Mouse (Mus musculus): ENCODE results near the gene Mkrn2os. TPM values are rescaled to one million over a fixed set of nuclear protein-coding genes. Genes with fewer than 3 reads are reported as not detected.

Mkrn2os gene
- polyA plus RNA-seq, 1 experiment from 2014 or later, result 8.3 TPM

- no peaks in the 10 kb centered on the region for H3K9me3 ChIP-seq (replicated peaks)
- H3K9ac ChIP-seq, result no peak overlapping the region
- H3K27ac ChIP-seq (replicated peaks), result no peak overlapping the region
- ATAC-seq (ENCODE audit: insufficient read depth), result no peak
- H3K27me3 ChIP-seq, result no peaks in the 10 kb centered on the region
- peaks cover 15% of the 10 kb centered on the region for H3K36me3 ChIP-seq (replicated peaks)
- WGBS (ENCODE audit: insufficient replicate concordance), result 69% methylated on average over 1 of the region's 1 CpGs
- H3K4me3 ChIP-seq (replicated peaks), result no peak overlapping the region
- peaks cover 14% of the 10 kb centered on the region for H3K4me1 ChIP-seq (replicated peaks)
- no peak overlapping the region for H3K4me2 ChIP-seq
These were observed 14.1 kb upstream of the Mkrn2os start for GRCm38 (mm10) chr6:115606461-115606860.

DNA sequence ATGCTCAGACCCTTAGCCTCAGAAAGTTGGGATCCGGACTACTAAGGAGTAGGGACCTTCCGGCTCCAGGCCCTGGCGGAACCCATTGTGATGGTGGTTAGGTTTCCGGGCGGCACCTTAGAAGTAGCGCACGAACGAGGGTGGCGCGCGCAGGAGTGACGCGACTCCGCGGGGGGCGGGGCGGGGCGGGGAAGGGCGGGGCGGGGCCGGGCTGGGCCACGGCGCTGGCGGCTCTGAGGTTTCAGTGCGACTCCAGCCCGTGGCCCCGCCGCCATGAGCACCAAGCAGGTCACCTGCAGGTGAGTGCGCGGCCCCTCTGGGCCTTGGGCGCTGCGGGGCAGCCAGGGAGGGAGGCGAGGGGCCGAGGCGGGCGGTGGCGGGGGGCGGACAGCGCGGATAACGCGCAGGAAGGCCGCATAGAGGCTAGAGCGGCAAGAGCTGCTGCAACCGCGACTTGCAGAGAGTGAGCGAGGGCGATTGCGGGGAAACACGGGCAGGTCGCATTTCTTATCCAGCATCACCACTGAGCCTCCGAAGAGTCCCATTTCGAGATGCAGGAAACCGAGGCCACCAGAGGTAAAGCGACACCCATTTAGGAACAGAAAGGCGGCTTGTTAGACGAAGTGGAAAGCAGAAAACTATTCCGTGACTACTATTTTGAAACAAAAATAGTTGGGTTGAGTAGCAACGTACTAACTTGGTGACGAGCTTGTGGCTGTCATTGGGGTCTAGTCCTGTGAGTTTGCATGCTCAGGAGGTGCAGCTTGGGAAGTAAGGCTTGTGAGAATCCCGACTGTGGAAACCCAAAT, 9.5 kb upstream of the Mkrn2os start, which contains the start of gene Mkrn2:
TSS of gene Mkrn2 (plus strand) at position 188 of the 809 bp plus-strand sequence.
- Histone ChIP-seq H3K9ac (peak within 1 kb of the TSS; percentile 85), H3K4me2 (peak within 1 kb of the TSS; percentile 92), H3K27me3 (no peaks in the 10 kb centered on the region), H3K4me1 (replicated peaks) (peaks cover 20% of the 10 kb centered on the region), H3K4me3 (replicated peaks) (peak within 1 kb of the TSS; percentile 90), H3K36me3 (replicated peaks) (no peaks in the 10 kb centered on the region), H3K27ac (replicated peaks) (peak within 1 kb of the TSS; percentile 85), H3K9me3 (replicated peaks) (no peaks in the 10 kb centered on the region)
- under 1% methylated on average over 61 of the region's 61 CpGs for WGBS (ENCODE audit: insufficient replicate concordance)
- peak; percentile 91 for ATAC-seq (ENCODE audit: insufficient read depth)

DNA sequence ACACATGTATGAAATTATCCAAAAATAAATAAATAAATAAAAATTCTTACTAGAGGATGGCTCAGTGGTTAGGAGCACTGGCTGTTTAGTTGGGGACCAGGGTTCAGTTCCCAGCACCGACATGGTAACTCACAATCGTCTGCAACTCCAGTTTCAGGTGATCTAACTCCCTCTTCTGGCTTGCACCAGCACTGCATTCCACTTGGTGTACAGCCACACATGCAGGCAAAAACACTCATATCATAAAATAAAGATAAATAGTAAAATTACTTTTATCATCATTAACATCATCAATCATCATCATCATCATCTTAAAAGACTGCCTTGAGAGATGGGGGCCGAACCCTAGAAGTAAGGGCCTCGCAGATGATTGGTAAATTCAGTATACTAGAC, 8.9 kb upstream of the Mkrn2os start:
- WGBS (ENCODE audit: insufficient replicate concordance), result 65% methylated on average over 4 of the region's 4 CpGs
- Histone ChIP-seq H3K4me1 (replicated peaks) (peaks cover 21% of the 10 kb centered on the region), H3K36me3 (replicated peaks) (no peaks in the 10 kb centered on the region), H3K9ac (no peak overlapping the region), H3K9me3 (replicated peaks) (no peaks in the 10 kb centered on the region), H3K4me3 (replicated peaks) (peak overlapping the region; percentile 90), H3K27ac (replicated peaks) (no peak overlapping the region), H3K4me2 (peak overlapping the region; percentile 92), H3K27me3 (no peaks in the 10 kb centered on the region)
- ATAC-seq (ENCODE audit: insufficient read depth), result no peak

DNA sequence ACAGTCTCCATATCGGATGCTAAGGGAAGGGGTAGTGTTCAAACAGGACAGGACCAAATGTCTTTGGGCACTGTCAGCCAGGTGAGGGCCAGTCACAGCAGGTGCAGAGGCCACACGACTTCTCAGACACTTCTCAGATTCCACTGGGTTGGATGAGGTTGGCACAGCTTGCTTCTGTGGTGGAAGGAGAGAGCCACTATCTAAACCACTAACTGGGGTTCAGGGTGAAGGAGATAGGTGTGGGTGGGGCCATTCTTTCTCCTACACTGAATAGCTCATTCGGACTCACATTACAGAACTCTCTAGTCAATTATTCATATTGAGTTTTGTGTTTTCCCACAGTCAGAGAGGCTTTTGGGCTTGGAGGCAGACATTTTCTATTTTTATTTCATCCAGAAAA, 3.3 kb upstream of the Mkrn2os start:
- Histone ChIP-seq H3K4me1 (replicated peaks) (0 out of 2 replicates have a peak, but pooled peaks cover 4% of the 10 kb centered on the region), H3K4me2 (no peak overlapping the region), H3K9ac (no peak overlapping the region), H3K27me3 (no peaks in the 10 kb centered on the region), H3K36me3 (replicated peaks) (no peaks in the 10 kb centered on the region), H3K9me3 (replicated peaks) (no peaks in the 10 kb centered on the region), H3K4me3 (replicated peaks) (no peak overlapping the region), H3K27ac (replicated peaks) (no peak overlapping the region)
- WGBS (ENCODE audit: insufficient replicate concordance), result 44% methylated on average over 3 of the region's 3 CpGs
- no peak for ATAC-seq (ENCODE audit: insufficient read depth)

- Histone ChIP-seq H3K9ac (no peak overlapping the region), H3K27me3 (no peaks in the 10 kb centered on the region), H3K36me3 (replicated peaks) (no peaks in the 10 kb centered on the region), H3K27ac (replicated peaks) (no peak overlapping the region), H3K9me3 (replicated peaks) (no peaks in the 10 kb centered on the region), H3K4me3 (replicated peaks) (no peak overlapping the region), H3K4me2 (no peak overlapping the region), H3K4me1 (replicated peaks) (0 out of 2 replicates have a peak, but pooled peaks cover 4% of the 10 kb centered on the region)
- no peak for ATAC-seq (ENCODE audit: insufficient read depth)
- 34% methylated on average over 3 of the region's 3 CpGs for WGBS (ENCODE audit: insufficient replicate concordance)
These were observed 2.1 kb upstream of the Mkrn2os start for GRCm38 (mm10) chr6:115594463-115594862.

DNA sequence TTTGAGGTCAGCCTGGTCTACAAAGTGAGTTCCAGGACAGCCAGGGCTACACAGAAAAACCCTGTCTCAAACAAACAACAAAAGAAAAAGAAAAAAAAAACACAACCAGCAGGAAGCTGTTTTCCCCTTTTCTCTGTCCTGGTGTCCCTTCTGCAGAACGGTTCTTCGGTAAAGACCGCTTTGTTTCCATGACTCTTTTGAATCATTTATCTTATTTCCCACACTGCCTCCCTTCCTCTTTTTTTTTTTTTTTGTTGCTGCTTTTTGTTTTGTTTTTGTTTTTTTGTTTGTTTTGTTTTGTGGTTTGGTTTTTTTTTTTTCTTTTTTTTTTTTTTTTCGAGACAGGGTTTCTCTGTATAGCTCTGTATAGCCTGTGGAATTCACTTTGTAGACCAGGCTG, 876 bp upstream of the Mkrn2os start:
- Histone ChIP-seq H3K9me3 (replicated peaks) (no peaks in the 10 kb centered on the region), H3K4me3 (replicated peaks) (no peak overlapping the region), H3K27ac (replicated peaks) (no peak overlapping the region), H3K4me2 (no peak overlapping the region), H3K36me3 (replicated peaks) (no peaks in the 10 kb centered on the region), H3K9ac (no peak overlapping the region), H3K27me3 (no peaks in the 10 kb centered on the region), H3K4me1 (replicated peaks) (0 out of 2 replicates have a peak, but pooled peaks cover 4% of the 10 kb centered on the region)
- 55% methylated on average over 4 of the region's 4 CpGs for whole genome bisulfite sequencing (ENCODE audit: insufficient replicate concordance)
- no peak for ATAC-seq (ENCODE audit: insufficient read depth)

DNA sequence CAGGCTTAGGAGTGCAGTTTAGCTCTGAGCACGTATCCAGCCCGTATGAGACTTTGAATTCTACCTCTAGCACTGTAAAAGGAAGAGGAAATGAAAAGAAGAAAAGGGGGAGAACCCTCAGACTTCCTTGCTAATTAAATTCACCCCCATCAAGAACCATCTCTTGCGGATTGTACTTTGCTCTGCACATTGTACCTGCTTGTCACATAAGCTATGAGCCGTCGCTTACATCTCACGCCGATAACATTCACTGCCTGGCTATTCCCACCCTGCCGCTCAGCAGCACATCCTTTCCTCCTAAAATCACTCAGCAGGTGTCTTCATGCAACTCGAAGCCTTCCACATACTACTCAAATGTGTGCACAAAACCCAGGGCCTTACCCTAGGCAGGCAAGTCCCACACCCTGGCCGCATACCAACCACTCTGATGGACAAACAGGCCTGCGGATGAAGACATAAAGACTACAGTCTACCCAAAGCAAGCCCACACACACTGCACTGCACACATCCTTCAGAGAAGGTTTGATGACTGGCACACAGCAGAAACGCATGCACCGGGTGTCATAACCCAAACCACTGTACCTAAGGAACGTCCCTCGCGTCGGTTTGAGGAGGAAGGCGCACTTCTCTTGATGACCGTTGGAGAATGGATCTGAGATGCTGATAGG, 550 bp downstream of the Mkrn2os start:
- no peaks in the 10 kb centered on the region for H3K4me1 ChIP-seq (replicated peaks)
- H3K36me3 ChIP-seq (replicated peaks), result no peaks in the 10 kb centered on the region
- H3K4me3 ChIP-seq (replicated peaks), result peak overlapping the region; percentile 30
- H3K9ac ChIP-seq, result no peak overlapping the region
- peak overlapping the region; percentile 10; the same call in 1 of the 2 replicates for H3K27ac ChIP-seq (replicated peaks)
- H3K9me3 ChIP-seq (replicated peaks), result no peaks in the 10 kb centered on the region
- 77% methylated on average over 19 of the region's 19 CpGs for whole genome bisulfite sequencing (ENCODE audit: insufficient replicate concordance)
- peak overlapping the region; percentile 37 for H3K4me2 ChIP-seq
- ATAC-seq (ENCODE audit: insufficient read depth), result peak; percentile 38
- H3K27me3 ChIP-seq, result no peaks in the 10 kb centered on the region

- H3K36me3 ChIP-seq (replicated peaks), result no peaks in the 10 kb centered on the region
- H3K27me3 ChIP-seq, result no peaks in the 10 kb centered on the region
- no peak overlapping the region for H3K27ac ChIP-seq (replicated peaks)
- no peaks in the 10 kb centered on the region for H3K9me3 ChIP-seq (replicated peaks)
- H3K4me1 ChIP-seq (replicated peaks), result no peaks in the 10 kb centered on the region
- H3K4me3 ChIP-seq (replicated peaks), result no peak overlapping the region
- 72% methylated on average over 10 of the region's 10 CpGs for WGBS (ENCODE audit: insufficient replicate concordance)
- H3K9ac ChIP-seq, result no peak overlapping the region
- ATAC-seq (ENCODE audit: insufficient read depth), result no peak
- no peak overlapping the region for H3K4me2 ChIP-seq
These were observed 6.1 kb downstream of the Mkrn2os start for GRCm38 (mm10) chr6:115586321-115586720.

GRCm38 (mm10) chr6:115584176-115584575, 8.2 kb downstream of the Mkrn2os start:
- no peaks in the 10 kb centered on the region for H3K27me3 ChIP-seq
- H3K27ac ChIP-seq (replicated peaks), result no peak overlapping the region
- peaks cover under 1% of the 10 kb centered on the region; the same call in 1 of the 2 replicates for H3K36me3 ChIP-seq (replicated peaks)
- no peak overlapping the region for H3K4me2 ChIP-seq
- no peaks in the 10 kb centered on the region for H3K4me1 ChIP-seq (replicated peaks)
- no peak overlapping the region for H3K9ac ChIP-seq
- 57% methylated on average over 3 of the region's 3 CpGs for WGBS (ENCODE audit: insufficient replicate concordance)
- ATAC-seq (ENCODE audit: insufficient read depth), result no peak
- H3K4me3 ChIP-seq (replicated peaks), result no peak overlapping the region
- no peaks in the 10 kb centered on the region for H3K9me3 ChIP-seq (replicated peaks)

GRCm38 (mm10) chr6:115583430-115584125, 8.8 kb downstream of the Mkrn2os start:
- WGBS (ENCODE audit: insufficient replicate concordance), result 36% methylated on average over 6 of the region's 6 CpGs
- Histone ChIP-seq H3K4me2 (no peak overlapping the region), H3K4me3 (replicated peaks) (no peak overlapping the region), H3K9me3 (replicated peaks) (no peaks in the 10 kb centered on the region), H3K27me3 (no peaks in the 10 kb centered on the region), H3K36me3 (replicated peaks) (peaks cover 7% of the 10 kb centered on the region; the same call in 1 of the 2 replicates), H3K27ac (replicated peaks) (no peak overlapping the region), H3K4me1 (replicated peaks) (no peaks in the 10 kb centered on the region), H3K9ac (no peak overlapping the region)
- ATAC-seq (ENCODE audit: insufficient read depth), result no peak

All from liver, embryonic 15.5 days (tissue).